Mouse (Mus musculus) neural tube, embryonic 10.5 days (tissue): ENCODE measurements around the gene Col11a2.

Experiments
- DNase-seq: peaks from one replicate; pipeline ENCODE4 v3.0.0-alpha.2; 2017; ENCODE audit warnings: low spot score; ENCODE audit errors: extremely low spot score

The Col11a2 gene

DNA sequence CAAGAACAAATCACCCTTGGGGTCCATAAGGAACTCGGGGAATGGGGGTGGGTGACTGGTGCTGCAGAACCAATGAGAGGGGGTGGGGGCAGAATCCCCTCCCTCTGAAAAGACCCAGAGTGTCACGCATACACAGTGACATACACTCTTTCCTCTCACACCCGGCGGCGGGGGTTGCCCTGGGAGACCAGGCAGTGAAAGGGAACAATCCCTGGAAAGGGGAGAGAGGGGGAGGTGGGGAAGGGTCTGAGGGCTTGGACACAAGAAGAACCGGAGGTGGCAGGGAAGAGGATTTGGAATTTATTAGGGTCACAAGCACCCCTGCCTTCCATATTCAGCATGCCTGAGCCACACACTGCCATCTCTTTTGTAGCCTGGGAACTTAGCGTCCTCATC is 13.5 kb upstream of the Col11a2 start:
- peak; percentile 90 for DNase-seq

DNA sequence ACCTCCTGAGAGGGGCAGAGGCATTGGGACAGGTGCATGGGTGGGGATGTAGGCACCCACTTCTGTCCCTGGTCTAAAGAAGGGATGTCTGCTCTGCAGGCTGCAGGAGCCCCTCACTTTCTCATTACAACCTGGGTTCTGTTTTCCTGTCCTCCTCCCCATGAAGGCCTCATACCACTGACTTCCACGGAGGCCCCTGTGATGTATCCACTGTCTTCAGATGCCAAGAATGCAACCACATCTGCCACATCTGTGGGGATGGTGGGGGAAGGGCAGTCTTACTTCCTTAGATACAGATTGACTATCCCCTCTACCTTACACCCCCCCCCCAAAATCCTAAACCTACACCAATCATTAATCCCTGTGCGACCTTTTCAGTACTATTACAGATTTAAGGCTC is 13.0 kb upstream of the Col11a2 start:
- DNase-seq = no peak

DNA sequence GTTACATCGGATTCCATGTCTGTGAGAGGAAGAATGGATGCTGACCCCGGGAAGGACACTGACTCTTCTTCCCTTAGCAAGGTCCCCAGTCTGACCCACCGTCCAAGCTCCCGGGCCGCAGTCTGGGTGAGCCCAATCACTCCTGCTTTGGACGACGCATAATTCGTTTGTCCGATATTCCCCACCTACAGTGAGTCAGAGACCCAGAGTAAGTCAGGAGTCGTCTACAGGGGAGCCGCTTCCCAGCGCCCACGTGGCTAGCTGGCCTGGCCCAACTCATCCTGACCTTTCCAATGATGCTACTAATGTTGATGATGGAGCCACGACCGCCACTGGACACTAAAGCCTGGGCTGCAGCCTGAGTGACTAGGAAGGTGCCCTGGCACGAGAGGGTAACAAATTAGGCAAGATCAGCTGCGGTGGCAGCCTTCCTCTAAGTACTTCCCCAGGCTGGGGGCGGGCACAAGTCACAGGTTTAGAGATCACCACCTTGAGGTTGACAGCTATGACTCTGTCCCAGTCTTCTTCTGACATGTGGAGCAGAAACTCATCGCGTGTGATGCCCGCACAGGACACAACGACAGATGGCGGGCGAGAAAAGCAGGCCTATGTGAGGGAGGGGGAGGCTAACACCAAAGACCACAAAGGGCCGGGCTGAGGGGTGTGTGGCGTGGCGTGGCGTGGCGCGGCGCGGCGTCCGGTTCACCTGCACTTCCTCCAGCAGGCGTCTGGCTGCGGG is 12.2 kb upstream of the Col11a2 start:
- DNase-seq = peak; percentile 39

DNA sequence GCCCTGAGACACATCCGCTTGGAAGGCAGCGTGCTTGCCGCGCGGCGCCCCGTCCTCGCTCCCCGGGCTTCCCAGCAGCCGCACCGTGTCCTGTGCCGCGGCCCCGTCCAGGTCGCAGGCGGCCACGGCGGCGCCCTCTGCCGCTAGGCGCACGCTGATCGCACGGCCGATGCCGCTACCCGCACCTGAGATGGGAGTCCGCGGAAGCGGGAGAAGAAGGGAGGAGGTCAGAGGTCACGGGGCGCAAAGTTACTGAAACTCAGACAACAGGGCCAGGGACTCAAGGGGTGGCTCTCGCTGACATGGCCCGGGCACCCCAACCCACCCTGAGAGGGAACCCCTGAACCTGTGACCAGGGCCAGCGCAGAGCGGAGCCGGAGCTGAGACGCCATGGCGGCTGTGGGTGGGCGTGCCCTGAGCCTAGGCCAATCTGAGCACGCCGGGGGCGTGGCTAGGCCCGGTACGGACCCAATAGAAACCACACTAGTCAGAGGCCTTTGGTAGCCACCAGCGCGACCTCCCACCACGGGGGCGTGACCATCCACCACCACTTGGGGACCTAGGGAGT is 11.5 kb upstream of the Col11a2 start, which contains the start of gene H2-Ke6:
Gene H2-Ke6 (minus strand): TSS at position 405 of the 568 bp plus-strand sequence.
- DNase-seq = peak; percentile 95

DNA sequence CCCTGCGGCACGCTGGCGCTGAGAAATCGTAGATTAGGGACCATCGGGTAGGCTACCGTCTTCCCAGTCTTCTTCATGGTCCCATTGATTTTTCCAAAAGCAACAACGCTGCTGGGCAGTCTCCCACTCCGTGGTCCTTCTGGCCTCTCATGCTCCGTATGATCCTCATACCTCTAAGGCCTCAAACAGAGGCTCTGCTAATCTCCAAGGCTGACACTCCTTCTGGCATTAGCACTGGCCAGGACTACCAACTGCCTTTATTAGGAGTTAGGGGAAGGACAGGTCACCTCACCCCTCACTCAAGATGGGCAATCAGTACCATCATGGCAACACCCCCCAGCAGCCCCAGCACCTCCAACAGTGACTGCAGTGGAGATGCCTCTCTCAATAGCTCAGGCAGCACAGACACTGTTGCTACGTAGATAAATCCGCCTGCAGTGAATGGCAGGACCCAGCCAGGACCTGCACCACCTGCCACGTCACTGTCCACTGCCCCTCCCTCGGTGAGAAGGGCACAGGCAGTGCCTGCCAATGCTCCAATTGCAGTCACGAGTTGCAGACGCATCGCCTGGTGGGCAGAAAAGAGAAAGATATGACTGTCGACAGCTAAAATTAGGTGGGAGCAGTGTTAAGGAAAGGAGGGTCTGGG is 10.6 kb upstream of the Col11a2 start:
- no peak for DNase-seq

DNA sequence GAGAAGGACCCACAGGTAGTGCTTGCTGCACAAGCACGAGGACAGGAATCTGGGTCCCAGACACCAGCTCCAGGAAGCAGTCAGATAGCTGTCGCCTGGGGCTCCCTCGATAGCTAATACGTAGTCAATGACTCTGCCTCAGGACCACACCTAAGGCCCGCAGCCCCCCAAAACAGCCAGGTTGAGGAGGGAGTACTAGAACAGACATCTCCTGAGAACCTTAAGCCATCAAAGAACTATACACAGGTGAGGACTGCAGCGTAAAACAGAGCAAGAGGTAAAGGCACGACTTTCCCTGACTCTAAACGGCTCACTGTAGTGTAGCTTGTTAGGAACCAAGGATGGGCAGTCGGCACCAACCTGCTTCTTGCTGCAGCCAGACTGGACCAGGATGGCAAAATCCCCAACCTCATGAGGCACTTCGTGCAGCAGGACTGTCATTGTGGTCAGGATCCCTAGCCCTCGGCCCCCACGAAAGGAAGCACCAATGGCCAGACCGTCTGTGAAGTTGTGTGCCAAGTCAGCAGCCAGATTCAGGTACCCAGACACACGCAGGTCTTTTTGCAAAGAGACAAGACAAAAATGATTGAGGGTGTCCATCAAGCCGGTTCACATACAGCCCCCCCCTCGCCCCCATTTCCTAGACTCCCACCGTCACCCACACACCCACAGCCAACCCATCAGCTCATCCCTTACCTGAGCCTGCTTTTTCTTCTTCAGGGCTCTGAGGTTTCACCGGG is 9.9 kb upstream of the Col11a2 start:
- DNase-seq = no peak

DNA sequence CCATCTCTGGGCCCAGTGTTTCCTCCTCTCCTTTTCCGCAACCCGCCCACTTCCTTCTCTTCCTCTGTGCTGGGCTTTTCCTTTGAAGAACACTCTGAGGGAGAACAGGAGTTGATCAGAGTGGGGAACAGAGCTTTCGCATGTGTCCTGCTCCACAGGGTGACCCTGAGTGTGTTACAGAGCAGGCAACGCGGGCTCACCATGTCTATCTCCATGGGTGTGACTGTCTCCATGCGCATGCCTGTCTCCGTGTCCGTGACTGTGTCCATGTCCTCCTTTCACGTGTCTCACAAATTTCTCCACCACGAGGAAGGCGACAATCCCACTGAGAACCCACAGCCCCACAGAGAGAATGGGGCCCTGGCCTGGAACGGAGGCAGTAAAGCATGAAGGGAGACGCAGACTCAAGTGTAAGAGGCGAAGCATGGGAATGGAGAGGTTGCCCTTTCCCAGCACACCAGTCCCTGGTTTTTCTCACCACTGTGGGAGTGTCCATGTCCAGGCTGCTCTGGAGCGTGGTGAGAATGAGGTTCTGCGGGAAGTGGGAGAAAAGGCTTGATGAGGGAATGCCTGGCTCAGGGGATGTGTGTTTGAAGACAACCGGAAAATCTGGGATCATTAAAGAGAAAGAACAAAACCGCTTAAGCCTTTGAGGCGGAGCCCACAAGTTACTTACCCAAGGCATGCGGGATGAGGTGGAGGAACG is 9.2 kb upstream of the Col11a2 start:
- DNase-seq = no peak

DNA sequence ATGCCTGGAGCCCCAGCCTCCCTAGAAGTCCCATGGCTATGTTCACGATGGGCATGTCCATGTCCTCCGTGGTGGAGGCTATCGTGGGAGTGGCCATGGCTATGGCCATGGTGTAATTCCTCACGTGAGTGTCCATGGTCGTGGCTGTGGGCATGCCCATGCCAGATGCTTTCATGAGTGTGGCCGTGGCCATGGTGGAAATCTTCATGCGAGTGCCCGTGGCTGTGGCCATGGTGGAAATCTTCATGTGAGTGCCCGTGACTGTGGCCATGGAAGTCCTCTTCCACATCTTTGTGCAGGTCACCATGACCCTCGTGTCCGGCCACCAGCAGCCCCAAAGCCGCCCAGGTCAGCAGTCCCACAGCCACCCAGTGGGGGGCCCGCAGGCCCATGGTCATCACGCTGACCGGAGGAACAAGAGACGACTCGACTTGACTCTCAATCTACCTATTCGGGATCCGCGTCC is 8.3 kb upstream of the Col11a2 start:
- DNase-seq = no peak

DNA sequence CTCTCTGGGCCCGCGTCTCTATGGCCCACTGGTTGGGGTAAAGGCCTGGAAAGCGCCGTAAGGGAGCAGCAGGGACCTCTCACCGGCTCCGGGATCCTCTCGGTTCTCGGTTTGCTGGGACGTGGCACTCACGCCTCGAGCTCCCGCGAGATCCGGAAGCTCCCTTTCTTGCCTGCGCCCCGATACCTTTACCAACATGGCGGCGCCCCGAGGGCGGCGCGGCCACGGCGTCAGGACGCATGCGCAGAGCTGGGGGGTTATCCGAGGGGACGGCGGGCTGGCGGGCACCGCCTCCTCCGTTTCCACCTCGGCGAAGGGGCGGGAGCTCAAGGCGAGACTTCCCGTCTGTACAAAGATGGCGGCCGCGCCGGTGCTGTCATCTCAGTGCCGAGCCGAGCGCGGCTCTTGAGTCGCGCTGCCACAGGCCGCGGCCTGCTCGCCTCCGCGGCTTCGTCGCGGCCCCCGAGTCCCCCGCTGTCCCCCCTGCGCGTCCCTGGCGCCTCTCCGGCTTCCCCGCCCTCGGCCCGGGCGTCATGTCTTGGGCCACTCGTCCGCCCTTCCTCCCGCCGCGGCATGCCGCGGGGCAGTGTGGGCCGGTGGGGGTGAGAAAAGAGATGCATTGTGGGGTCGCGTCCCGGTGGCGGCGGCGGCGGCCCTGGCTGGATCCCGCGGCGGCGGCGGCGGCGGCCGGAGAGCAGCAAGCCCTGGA is 7.6 kb upstream of the Col11a2 start, which contains the start of the genes Slc39a7 and Rxrb:
Gene Slc39a7 (minus strand): TSS at position 218 of the 709 bp plus-strand sequence.
Gene Rxrb (plus strand): TSS at position 348 of the 709 bp plus-strand sequence.
- DNase-seq = peak; percentile 100

DNA sequence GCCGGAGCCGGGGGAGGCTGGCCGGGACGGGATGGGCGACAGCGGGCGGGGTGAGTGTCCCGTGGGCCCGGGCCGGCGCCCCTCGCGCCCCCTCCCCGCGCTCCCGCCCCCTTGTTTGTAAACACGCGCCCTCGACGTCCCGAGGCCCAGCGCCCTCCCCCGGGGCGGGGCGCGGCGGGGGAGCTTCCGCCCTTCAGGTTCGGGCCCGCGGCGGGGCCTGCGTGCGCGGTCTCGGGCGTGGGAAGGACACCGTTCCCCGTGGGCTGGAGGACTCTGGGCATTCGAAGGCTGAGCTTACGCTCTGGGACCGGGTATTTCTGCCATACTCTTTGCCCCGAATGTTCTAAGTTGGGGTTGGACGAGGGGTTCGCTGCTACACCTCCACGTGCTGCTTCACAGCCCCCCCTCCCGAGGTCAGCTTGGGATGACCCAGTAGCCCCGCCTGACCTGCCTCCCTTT is 7.0 kb upstream of the Col11a2 start:
- DNase-seq = no peak

DNA sequence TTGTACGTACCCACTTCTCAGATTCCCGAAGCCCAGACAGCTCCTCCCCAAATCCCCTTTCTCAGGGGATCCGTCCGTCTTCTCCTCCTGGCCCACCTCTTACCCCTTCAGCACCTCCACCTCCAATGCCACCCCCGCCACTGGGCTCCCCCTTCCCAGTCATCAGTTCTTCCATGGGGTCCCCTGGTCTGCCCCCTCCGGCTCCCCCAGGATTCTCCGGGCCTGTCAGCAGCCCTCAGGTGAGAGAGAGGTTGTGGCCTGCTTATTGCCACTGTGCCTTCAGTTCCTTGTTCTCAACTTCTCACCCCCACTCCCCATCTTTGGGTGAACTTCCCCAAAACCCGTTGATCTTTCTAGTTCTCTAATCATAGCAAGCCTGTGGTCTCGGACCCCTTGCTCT is 6.4 kb upstream of the Col11a2 start:
- DNase-seq = no peak

DNA sequence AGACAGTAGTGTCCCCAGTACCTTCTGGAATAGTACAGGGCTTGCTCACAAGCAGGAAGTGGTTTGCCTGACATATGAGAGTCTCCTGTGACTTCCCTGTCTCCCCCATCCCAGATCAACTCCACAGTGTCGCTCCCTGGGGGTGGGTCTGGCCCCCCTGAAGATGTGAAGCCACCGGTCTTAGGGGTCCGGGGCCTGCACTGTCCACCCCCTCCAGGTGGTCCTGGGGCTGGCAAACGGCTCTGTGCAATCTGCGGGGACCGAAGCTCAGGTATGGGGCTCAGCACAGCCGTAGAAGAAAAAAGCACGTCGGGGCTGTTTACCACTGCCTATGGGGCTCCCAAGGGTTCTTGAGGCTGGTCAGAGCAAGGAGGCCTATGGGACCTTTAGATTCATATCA is 5.8 kb upstream of the Col11a2 start:
- no peak for DNase-seq

DNA sequence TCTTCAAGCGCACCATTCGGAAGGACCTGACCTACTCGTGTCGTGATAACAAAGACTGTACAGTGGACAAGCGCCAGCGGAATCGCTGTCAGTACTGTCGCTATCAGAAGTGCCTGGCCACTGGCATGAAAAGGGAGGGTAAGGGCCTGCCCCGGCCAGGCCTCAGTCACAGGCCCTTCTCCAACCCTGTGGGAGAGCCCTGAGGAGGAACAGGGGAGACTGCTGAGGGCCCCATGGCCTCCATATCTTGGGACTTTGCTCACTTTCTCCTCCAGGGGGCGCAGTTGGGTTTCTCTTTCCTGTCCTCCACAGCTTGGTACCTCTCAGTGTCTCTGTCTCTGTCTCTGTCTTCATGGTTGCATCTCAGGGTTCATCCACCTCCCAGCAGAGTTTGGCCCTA is 5.2 kb upstream of the Col11a2 start:
- peak; percentile 68 for DNase-seq

DNA sequence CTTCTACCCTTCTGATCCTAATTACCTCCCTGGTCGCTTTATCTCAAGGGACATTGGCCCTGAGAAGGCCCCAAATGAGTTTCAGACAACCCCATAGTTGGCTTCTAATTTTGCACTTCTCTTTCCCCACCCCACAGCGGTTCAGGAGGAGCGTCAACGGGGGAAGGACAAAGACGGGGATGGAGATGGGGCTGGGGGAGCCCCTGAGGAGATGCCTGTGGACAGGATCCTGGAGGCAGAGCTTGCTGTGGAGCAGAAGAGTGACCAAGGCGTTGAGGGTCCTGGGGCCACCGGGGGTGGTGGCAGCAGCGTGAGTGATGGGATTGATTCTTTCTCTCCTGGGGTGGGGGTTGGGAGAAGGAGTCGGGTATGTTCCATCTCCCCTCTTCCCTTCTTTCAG is 3.7 kb upstream of the Col11a2 start:
- no peak for DNase-seq

DNA sequence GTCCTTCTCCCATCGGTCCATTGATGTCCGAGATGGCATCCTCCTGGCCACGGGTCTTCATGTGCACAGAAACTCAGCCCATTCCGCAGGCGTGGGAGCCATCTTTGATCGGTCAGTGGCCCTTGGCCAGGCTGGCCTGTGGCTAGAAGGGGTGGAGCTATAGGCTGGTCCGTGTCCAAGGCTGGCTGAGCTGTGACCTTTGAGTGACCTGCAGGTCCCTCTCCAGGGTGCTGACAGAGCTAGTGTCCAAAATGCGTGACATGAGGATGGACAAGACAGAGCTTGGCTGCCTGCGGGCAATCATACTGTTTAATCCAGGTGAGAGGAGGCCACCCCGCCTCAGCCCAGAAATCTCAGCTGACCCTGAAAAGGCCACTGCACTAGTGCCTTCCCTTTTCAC is 2.6 kb upstream of the Col11a2 start:
- no peak for DNase-seq

DNA sequence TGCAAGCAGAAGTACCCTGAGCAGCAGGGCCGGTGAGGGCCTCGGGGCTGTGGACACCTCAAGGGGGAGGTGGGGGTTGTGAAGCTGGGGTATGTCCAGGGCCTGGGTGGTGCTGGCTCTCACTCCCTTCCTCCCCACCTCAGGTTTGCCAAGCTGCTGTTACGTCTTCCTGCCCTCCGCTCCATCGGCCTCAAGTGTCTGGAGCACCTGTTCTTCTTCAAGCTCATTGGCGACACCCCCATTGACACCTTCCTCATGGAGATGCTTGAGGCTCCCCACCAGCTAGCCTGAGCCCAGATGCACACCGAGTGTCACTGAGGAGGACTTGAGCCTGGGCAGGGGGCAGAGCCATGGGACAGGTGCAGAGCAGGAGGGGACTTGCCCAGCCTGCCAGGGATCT is 2.0 kb upstream of the Col11a2 start:
- DNase-seq = no peak

DNA sequence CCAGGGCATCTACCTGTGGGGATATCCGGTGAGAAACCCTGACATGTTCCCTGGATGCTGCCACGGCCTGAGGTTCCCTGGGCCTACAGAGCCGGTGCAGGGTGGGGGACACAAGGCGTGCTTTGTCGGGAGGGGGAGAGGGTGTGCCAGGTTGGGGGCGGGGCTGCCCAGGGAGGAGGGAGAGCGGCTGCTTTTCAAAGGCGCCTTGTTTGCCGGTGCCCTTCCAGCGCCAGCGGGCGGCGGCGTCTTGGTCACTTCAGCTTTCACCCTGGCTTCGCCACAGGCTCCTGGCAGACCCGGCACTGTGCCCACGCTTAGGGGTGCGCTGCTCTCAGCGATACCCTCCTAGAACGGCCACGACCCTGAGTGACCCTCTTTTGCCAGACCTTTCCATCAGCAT is 797 bp upstream of the Col11a2 start:
- DNase-seq = no peak

DNA sequence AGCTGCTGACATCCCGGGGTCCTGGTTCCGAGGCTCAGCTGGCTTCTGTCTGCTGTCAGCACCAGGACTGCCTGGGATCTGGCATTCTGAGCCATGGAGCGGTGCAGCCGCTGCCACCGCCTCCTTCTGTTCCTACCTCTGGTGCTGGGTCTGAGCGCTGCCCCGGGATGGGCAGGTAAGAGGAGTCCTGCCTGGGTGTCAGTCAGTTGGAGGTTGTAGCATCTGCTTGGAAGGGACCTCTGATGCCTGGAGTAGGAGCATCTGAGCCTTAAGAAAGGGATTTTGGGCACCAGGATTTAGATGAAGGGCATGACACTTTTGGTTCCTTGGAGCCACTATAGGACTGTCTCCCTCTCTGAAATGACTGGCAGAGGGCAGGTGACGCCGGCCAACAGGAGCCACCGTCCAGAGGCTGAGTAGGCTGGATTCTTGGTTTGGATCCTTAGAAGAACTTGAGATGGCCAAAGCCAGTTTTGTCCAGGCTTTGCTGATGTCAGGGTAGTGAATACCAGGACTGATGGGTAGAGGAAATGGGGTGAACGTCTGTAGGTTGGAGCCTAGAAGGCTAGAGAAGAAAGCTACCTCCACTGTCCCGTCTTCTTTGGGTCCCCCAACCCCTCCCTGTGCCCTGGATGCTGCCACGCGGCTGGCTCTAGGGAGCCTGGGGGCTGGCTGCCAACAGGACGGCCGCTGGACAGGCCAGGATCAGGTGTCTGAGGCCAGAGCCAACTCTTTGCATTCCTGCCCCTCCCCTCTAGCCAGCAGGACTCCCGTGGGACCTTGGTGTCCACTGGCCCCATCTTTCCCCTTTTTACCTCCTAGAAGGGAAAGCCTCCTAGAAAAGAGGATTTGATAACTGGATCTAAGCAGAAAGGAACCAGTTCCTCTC is 569 bp downstream of the Col11a2 start:
- DNase-seq = no peak

DNA sequence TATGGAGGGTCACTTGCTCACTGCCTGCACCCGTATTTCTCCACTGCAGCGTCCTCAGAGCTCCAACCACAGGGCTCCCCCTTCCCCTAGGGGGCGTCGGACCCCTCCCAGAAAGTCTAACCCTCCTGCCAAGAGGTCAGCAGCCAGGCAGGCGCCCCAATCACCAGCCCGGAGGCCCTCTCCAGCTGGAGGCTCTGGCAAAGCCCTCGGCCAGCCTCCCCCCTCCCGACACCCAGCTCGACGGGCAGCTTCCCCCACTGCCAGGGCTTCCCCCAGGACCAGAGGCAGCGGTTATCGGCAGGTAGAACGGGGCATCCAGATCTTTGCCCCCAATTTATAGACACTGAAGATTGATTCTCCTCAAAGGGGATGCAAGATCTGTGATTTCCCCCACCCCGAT is 6.7 kb downstream of the Col11a2 start:
- no peak for DNase-seq
